Mouse (Mus musculus): ENCODE measurements at regions not wholly inside any gene's neighbourhood (a gene's known extent, or its start where the extent isn't known, plus 50 kb on each side); places are given as distances from the start of the nearest gene placed in this dataset.

GRCm38 (mm10) chr17:9921326-9921725, 251.8 kb upstream of the Pabpc6 start:
- no peak for TF ChIP-seq EP300 (IDR thresholded peaks at IDR 0.05; ENCODE audit: low read depth)
- no peak for TF ChIP-seq CTCF (IDR thresholded peaks at IDR 0.05; ENCODE audit: low read depth)
- H3K4me1 ChIP-seq (ENCODE audit: insufficient read depth) = no peaks in the 10 kb centered on the region
- no peak for DNase-seq
- H3K27me3 ChIP-seq (ENCODE audit: insufficient read depth, low read length) = no peaks in the 10 kb centered on the region
- H3K27ac ChIP-seq (ENCODE audit: low read depth) = no peak overlapping the region
- WGBS (ENCODE audit: insufficient replicate concordance) = 45% methylated on average over 2 of the region's 2 CpGs
- no peaks in the 10 kb centered on the region for H3K36me3 ChIP-seq (replicated peaks; ENCODE audit: insufficient read depth, low read length)
- H3K4me2 ChIP-seq (ENCODE audit: low read depth, low read length) = no peak overlapping the region
- ATAC-seq = peak; percentile 23; the same call in 1 of the 2 replicates
- H3K9me3 ChIP-seq (ENCODE audit: low read length) = peaks cover 5% of the 10 kb centered on the region; the same call in 1 of the 2 replicates
- H3K4me3 ChIP-seq (ENCODE audit: low read depth, low read length) = no peak overlapping the region
- H3K9ac ChIP-seq (replicated peaks) = no peak overlapping the region

DNA sequence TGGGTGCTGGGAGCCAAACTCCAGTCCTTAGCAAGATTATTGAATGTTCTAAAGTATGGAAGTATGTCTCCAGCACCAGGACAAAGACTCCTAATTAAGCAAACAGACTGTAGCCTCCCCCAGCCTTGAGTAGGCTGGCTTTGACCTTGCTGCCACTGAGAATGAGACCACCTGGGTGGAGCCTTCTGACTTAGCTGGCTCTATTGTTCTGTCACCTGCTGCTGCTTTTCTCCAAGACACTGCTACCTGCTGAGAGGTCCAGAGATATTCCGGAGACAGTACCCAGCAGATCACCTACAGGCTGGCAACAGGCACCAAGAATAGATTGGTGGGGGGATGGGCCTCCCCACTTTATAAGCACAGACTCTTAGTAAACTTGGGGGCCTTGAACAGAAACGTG, 247.5 kb upstream of the Pabpc6 start:
- ATAC-seq (no peak), DNase-seq (no peak)
- Histone ChIP-seq H3K4me2 (ENCODE audit: low read depth, low read length) (no peak overlapping the region), H3K27me3 (ENCODE audit: insufficient read depth, low read length) (no peaks in the 10 kb centered on the region), H3K27ac (ENCODE audit: low read depth) (no peak overlapping the region), H3K4me3 (ENCODE audit: low read depth, low read length) (no peak overlapping the region), H3K4me1 (ENCODE audit: insufficient read depth) (no peaks in the 10 kb centered on the region), H3K9ac (replicated peaks) (no peak overlapping the region), H3K9me3 (ENCODE audit: low read length) (peaks cover 5% of the 10 kb centered on the region; the same call in 1 of the 2 replicates), H3K36me3 (replicated peaks; ENCODE audit: insufficient read depth, low read length) (no peaks in the 10 kb centered on the region)
- no peak for TF ChIP-seq EP300 (IDR thresholded peaks at IDR 0.05; ENCODE audit: low read depth)
- no peak for TF ChIP-seq CTCF (IDR thresholded peaks at IDR 0.05; ENCODE audit: low read depth)
- WGBS (ENCODE audit: insufficient replicate concordance) = 63% methylated on average over 2 of the region's 2 CpGs

DNA sequence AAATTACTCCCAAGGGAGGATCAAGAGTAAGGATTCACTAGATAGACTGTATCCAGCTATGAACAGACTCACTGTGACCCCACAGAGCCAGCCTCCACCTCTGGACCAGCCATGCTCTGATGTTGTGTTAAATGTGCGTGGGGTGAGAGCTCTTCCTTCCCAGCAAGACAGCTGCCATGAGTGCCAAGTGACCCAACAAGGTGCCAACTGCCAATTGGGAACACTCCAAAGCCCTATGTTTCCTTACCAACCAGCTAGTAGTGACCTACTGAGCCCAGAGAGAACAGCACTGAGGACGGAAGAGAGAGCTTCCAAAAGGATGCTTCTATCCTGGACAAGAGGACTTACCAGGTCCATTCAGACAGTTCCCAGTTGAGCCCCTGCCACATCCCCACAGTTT, 241.3 kb upstream of the Pabpc6 start:
- Histone ChIP-seq H3K9me3 (ENCODE audit: low read length) (no peaks in the 10 kb centered on the region), H3K27ac (ENCODE audit: low read depth) (no peak overlapping the region), H3K4me2 (ENCODE audit: low read depth, low read length) (no peak overlapping the region), H3K4me3 (ENCODE audit: low read depth, low read length) (no peak overlapping the region), H3K36me3 (replicated peaks; ENCODE audit: insufficient read depth, low read length) (no peaks in the 10 kb centered on the region), H3K27me3 (ENCODE audit: insufficient read depth, low read length) (no peaks in the 10 kb centered on the region), H3K9ac (replicated peaks) (no peak overlapping the region), H3K4me1 (ENCODE audit: insufficient read depth) (no peaks in the 10 kb centered on the region)
- ATAC-seq (no peak), DNase-seq (no peak)
- WGBS (ENCODE audit: insufficient replicate concordance) = 68% methylated on average over 2 of the region's 2 CpGs
- TF ChIP-seq EP300 (IDR thresholded peaks at IDR 0.05; ENCODE audit: low read depth) (no peak), CTCF (IDR thresholded peaks at IDR 0.05; ENCODE audit: low read depth) (no peak)

- Histone ChIP-seq H3K9ac (replicated peaks) (no peak overlapping the region), H3K9me3 (ENCODE audit: low read length) (no peaks in the 10 kb centered on the region), H3K27ac (ENCODE audit: low read depth) (no peak overlapping the region), H3K36me3 (replicated peaks; ENCODE audit: insufficient read depth, low read length) (no peaks in the 10 kb centered on the region), H3K27me3 (ENCODE audit: insufficient read depth, low read length) (no peaks in the 10 kb centered on the region), H3K4me1 (ENCODE audit: insufficient read depth) (no peaks in the 10 kb centered on the region), H3K4me2 (ENCODE audit: low read depth, low read length) (no peak overlapping the region), H3K4me3 (ENCODE audit: low read depth, low read length) (no peak overlapping the region)
- 87% methylated on average over 1 of the region's 1 CpGs for WGBS (ENCODE audit: insufficient replicate concordance)
- ATAC-seq = no peak
- TF ChIP-seq CTCF (IDR thresholded peaks at IDR 0.05; ENCODE audit: low read depth) = no peak
- TF ChIP-seq EP300 (IDR thresholded peaks at IDR 0.05; ENCODE audit: low read depth) = no peak
- no peak for DNase-seq
These were observed 237.6 kb upstream of the Pabpc6 start for GRCm38 (mm10) chr17:9907077-9907476.

- Histone ChIP-seq H3K9me3 (ENCODE audit: low read length) (no peaks in the 10 kb centered on the region), H3K4me2 (ENCODE audit: low read depth, low read length) (no peak overlapping the region), H3K4me3 (ENCODE audit: low read depth, low read length) (no peak overlapping the region), H3K27ac (ENCODE audit: low read depth) (no peak overlapping the region), H3K27me3 (ENCODE audit: insufficient read depth, low read length) (no peaks in the 10 kb centered on the region), H3K4me1 (ENCODE audit: insufficient read depth) (no peaks in the 10 kb centered on the region), H3K36me3 (replicated peaks; ENCODE audit: insufficient read depth, low read length) (no peaks in the 10 kb centered on the region), H3K9ac (replicated peaks) (no peak overlapping the region)
- TF ChIP-seq CTCF (IDR thresholded peaks at IDR 0.05; ENCODE audit: low read depth) (no peak), EP300 (IDR thresholded peaks at IDR 0.05; ENCODE audit: low read depth) (no peak)
- 21% methylated on average over 12 of the region's 12 CpGs for WGBS (ENCODE audit: insufficient replicate concordance)
- no peak for DNase-seq
- no peak for ATAC-seq
These were observed 236.3 kb upstream of the Pabpc6 start for GRCm38 (mm10) chr17:9905501-9906462.

DNA sequence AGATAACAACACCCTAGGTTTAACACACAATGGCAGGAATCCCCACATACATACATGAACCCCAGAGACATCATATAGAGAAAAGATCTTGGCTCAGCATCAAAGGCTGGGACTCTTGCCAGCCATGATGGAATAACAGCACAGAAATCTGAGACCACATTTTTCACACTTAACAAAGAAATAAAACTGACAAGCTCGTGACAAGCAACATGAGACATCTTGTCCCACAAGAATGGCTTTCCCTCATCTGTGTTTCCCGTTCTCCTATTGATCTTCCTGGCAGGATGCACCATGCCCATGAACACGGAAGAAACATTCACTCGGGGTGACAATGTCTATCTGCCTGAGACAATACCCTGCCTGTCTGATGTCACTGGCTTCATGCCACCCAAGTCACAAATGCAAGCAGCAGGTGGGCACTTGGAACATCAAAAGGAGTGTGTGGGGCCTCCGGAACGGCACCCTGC, 235.0 kb upstream of the Pabpc6 start:
- H3K27me3 ChIP-seq (ENCODE audit: insufficient read depth, low read length) = no peaks in the 10 kb centered on the region
- H3K27ac ChIP-seq (ENCODE audit: low read depth) = no peak overlapping the region
- ATAC-seq (no peak), DNase-seq (no peak)
- TF ChIP-seq CTCF (IDR thresholded peaks at IDR 0.05; ENCODE audit: low read depth) = no peak
- no peak for TF ChIP-seq EP300 (IDR thresholded peaks at IDR 0.05; ENCODE audit: low read depth)
- no peaks in the 10 kb centered on the region for H3K9me3 ChIP-seq (ENCODE audit: low read length)
- no peak overlapping the region for H3K4me3 ChIP-seq (ENCODE audit: low read depth, low read length)
- H3K4me1 ChIP-seq (ENCODE audit: insufficient read depth) = no peaks in the 10 kb centered on the region
- H3K9ac ChIP-seq (replicated peaks) = no peak overlapping the region
- WGBS (ENCODE audit: insufficient replicate concordance) = 67% methylated on average over 6 of the region's 6 CpGs
- no peak overlapping the region for H3K4me2 ChIP-seq (ENCODE audit: low read depth, low read length)
- H3K36me3 ChIP-seq (replicated peaks; ENCODE audit: insufficient read depth, low read length) = no peaks in the 10 kb centered on the region
